ENCODE assay signal across 8 mouse cellular contexts in the genomic region with DNA sequence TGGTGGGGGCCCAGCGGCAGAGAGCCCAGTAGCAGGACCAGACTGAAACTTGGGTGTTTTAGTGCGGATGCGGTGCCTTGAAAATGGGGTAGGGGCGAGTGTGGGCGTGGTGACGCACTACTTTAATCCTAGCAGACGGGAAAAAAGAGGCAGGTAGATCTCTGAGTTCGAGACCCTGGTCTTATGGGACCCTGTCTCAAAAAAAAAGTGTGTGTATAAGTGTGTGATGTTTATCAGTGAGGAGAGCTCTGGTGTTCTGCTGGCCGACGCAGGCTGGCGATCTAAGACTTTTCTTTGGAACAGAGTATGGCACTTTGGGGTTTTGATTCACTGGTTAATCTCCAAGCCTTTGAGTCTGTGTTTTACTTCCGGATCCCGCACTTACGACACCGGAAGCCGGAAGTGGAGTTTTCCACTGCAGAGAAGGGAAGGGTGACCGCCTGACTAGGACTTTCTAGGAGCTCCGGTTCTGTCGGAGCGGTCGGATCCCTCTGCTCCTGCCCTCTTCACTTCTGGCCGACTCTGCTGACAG. TPM values are rescaled to one million over a fixed set of nuclear protein-coding genes. Genes with fewer than 3 reads are reported as not detected.
DNase-seq lines count a peak whose midpoint lies in the region; ATAC-seq and TF ChIP-seq lines count a peak whose summit lies in the region.

No protein-coding gene starts in this region.

- peak overlapping the region; percentile 79 for H3K9ac ChIP-seq in ES-Bruce4 (ENCODE audit: low read depth, poor library complexity, severe bottlenecking)
- peak overlapping the region; percentile 50 for H3K9ac ChIP-seq in forebrain, embryonic 15.5 days (replicated peaks)
- peak overlapping the region; percentile 71 for H3K9ac ChIP-seq in liver, postnatal 0 days (replicated peaks)
- H3K9ac ChIP-seq in neural tube, embryonic 14.5 days (replicated peaks; ENCODE audit: low read depth, low read length), result peak overlapping the region; percentile 34; the same call in 1 of the 2 replicates

- peak overlapping the region; percentile 42 for H3K4me2 ChIP-seq in forebrain, embryonic 15.5 days (replicated peaks)
- H3K4me2 ChIP-seq in liver, postnatal 0 days (ENCODE audit: low read depth, low read length), result peak overlapping the region; percentile 80
- peak overlapping the region; percentile 48 for H3K4me2 ChIP-seq in neural tube, embryonic 14.5 days (ENCODE audit: low read depth, low read length)

- no peaks in the 10 kb centered on the region for H3K9me3 ChIP-seq in ES-Bruce4 (replicated peaks; ENCODE audit: control insufficient read depth, insufficient read depth, low read length, poor library complexity, severe bottlenecking)
- no peaks in the 10 kb centered on the region for H3K9me3 ChIP-seq in forebrain, embryonic 15.5 days
- no peaks in the 10 kb centered on the region for H3K9me3 ChIP-seq in liver, postnatal 0 days (ENCODE audit: low read length)
- H3K9me3 ChIP-seq in neural tube, embryonic 14.5 days (ENCODE audit: control insufficient read depth, low read length), result no peaks in the 10 kb centered on the region

- H3K27ac ChIP-seq in ES-Bruce4 (ENCODE audit: insufficient read depth, low read length), result peak overlapping the region; percentile 76
- peak overlapping the region; percentile 81 for H3K27ac ChIP-seq in forebrain, embryonic 15.5 days (replicated peaks)
- H3K27ac ChIP-seq in liver, postnatal 0 days (ENCODE audit: low read depth), result peak overlapping the region; percentile 95
- H3K27ac ChIP-seq in neural tube, embryonic 14.5 days (ENCODE audit: low read depth, low read length), result peak overlapping the region; percentile 62
- H3K27ac ChIP-seq in testis, adult 2 months (ENCODE audit: control insufficient read depth, insufficient read depth, low read depth, low read length), result peak overlapping the region; percentile 89

- TF ChIP-seq POLR2A in ES-Bruce4 (IDR thresholded peaks at IDR 0.05; ENCODE audit: insufficient read depth, low read length), result no peak
- TF ChIP-seq POLR2A in testis, adult 2 months (IDR thresholded peaks at IDR 0.05; ENCODE audit: control insufficient read depth, low read depth, low read length), result peak; percentile 4; the same call in 1 of the 2 replicates

- peaks cover 2% of the 10 kb centered on the region; the same call in 1 of the 2 replicates for H3K36me3 ChIP-seq in ES-Bruce4 (ENCODE audit: control insufficient read depth, insufficient read depth, low read length, poor library complexity, severe bottlenecking)
- H3K36me3 ChIP-seq in forebrain, embryonic 15.5 days, result peaks cover 3% of the 10 kb centered on the region; the same call in 1 of the 2 replicates
- H3K36me3 ChIP-seq in liver, postnatal 0 days (replicated peaks; ENCODE audit: insufficient read depth, low read length), result peaks cover 10% of the 10 kb centered on the region
- H3K36me3 ChIP-seq in neural tube, embryonic 14.5 days (ENCODE audit: control insufficient read depth, insufficient read depth, low read length), result no peaks in the 10 kb centered on the region; the same call in 1 of the 2 replicates
- no peaks in the 10 kb centered on the region for H3K36me3 ChIP-seq in testis, adult 2 months (ENCODE audit: control insufficient read depth, insufficient read depth, low read length)

- peak overlapping the region; percentile 92 for H3K4me3 ChIP-seq in ES-Bruce4 (ENCODE audit: low read depth, low read length)
- H3K4me3 ChIP-seq in forebrain, embryonic 15.5 days, result peak overlapping the region; percentile 52
- peak overlapping the region; percentile 61 for H3K4me3 ChIP-seq in liver, postnatal 0 days (ENCODE audit: low read depth, low read length)
- H3K4me3 ChIP-seq in neural tube, embryonic 14.5 days (ENCODE audit: low read depth, low read length), result peak overlapping the region; percentile 46
- peak overlapping the region; percentile 93 for H3K4me3 ChIP-seq in testis, adult 2 months (ENCODE audit: control insufficient read depth, low read depth, low read length)

- WGBS in forebrain, embryonic 15.5 days, result 17% methylated on average over 22 of the region's 22 CpGs
- 16% methylated on average over 22 of the region's 22 CpGs for WGBS in liver, postnatal 0 days (ENCODE audit: insufficient replicate concordance)
- WGBS in neural tube, embryonic 14.5 days, result 17% methylated on average over 20 of the region's 22 CpGs

- peak; percentile 78 for ATAC-seq in forebrain, embryonic 15.5 days (replicated peaks)
- ATAC-seq in liver, postnatal 0 days, result peak; percentile 67
- ATAC-seq in neural tube, embryonic 14.5 days (ENCODE audit: low read depth), result peak; percentile 72

- peak; percentile 77 for DNase-seq in c-Kit-positive CD71-positive TER-119-positive erythroid progenitor cells, embryonic 14.5 days (ENCODE audit: low spot score)
- DNase-seq in heart, postnatal 25 days (ENCODE audit: low spot score), result peak; percentile 38
- peak; percentile 72 for DNase-seq in layer of hippocampus, adult 11-12 months (ENCODE audit: low spot score)
- peak; percentile 77 for DNase-seq in liver, postnatal 0 days

- intact Hi-C loops in heart, postnatal 25 days (cut with DNase I), result no loop called here

- no peak for TF ChIP-seq EP300 in ES-Bruce4 (IDR thresholded peaks at IDR 0.05; ENCODE audit: insufficient read depth, low read depth, low read length)
- no peak for TF ChIP-seq EP300 in liver, postnatal 0 days (IDR thresholded peaks at IDR 0.05; ENCODE audit: low read depth)

- H3K4me1 ChIP-seq in ES-Bruce4 (ENCODE audit: control insufficient read depth, insufficient read depth, low read length), result no peaks in the 10 kb centered on the region
- peaks cover 9% of the 10 kb centered on the region for H3K4me1 ChIP-seq in forebrain, embryonic 15.5 days
- H3K4me1 ChIP-seq in liver, postnatal 0 days (ENCODE audit: insufficient read depth), result peaks cover 5% of the 10 kb centered on the region
- H3K4me1 ChIP-seq in neural tube, embryonic 14.5 days (ENCODE audit: control insufficient read depth, insufficient read depth, low read length), result peaks cover 8% of the 10 kb centered on the region; the same call in 1 of the 2 replicates
- H3K4me1 ChIP-seq in testis, adult 2 months (ENCODE audit: control insufficient read depth, insufficient read depth, low read length), result peaks cover 4% of the 10 kb centered on the region

- TF ChIP-seq CTCF in ES-Bruce4 (IDR thresholded peaks at IDR 0.05; ENCODE audit: low read depth, low read length), result no peak
- TF ChIP-seq CTCF in liver, postnatal 0 days (IDR thresholded peaks at IDR 0.05; ENCODE audit: low read depth), result no peak
- no peak for TF ChIP-seq CTCF in testis, adult 2 months (IDR thresholded peaks at IDR 0.05; ENCODE audit: control insufficient read depth, insufficient read depth, insufficient replicate concordance, low read depth, low read length)

- no peaks in the 10 kb centered on the region for H3K27me3 ChIP-seq in ES-Bruce4 (ENCODE audit: control insufficient read depth, insufficient read depth, low read length, poor library complexity, severe bottlenecking)
- H3K27me3 ChIP-seq in forebrain, embryonic 15.5 days, result no peaks in the 10 kb centered on the region
- no peaks in the 10 kb centered on the region for H3K27me3 ChIP-seq in liver, postnatal 0 days (ENCODE audit: insufficient read depth, low read length)
- H3K27me3 ChIP-seq in neural tube, embryonic 14.5 days (ENCODE audit: control insufficient read depth, insufficient read depth, low read length), result no peaks in the 10 kb centered on the region
- H3K27me3 ChIP-seq in testis, adult 2 months (ENCODE audit: control insufficient read depth, insufficient read depth, low read length), result no peaks in the 10 kb centered on the region

RNA-seq across cellular contexts. Expression of gene G6pdx, which starts 0.4 kb away (rescaled TPM):
- 35.0 and 37.0 TPM in 2 replicates for polyA plus RNA-seq in ES-Bruce4 (2011; ENCODE audit: insufficient read depth, insufficient read length, low read depth, missing spikeins)
- polyA plus RNA-seq in forebrain, embryonic 15.5 days (2015; fragmentation: Nextera tagmentation; extraction: Ambion mirVana), result 61.0 and 63.2 TPM in 2 replicates
- 1 to 10 TPM; 5.8 to 6.5 TPM for total RNA-seq in heart, postnatal 25 days (2021)
- polyA plus RNA-seq in liver, postnatal 0 days (2015; fragmentation: Nextera tagmentation; extraction: Ambion mirVana), result 21.9 and 24.3 TPM in 2 replicates
- polyA plus RNA-seq in neural tube, embryonic 14.5 days (2014; fragmentation: Nextera tagmentation; extraction: Ambion mirVana), result 53.4 and 57.2 TPM in 2 replicates
- 6.9 and 7.7 TPM in 2 replicates for polyA plus RNA-seq in testis, adult 2 months (2012; rRNA removed)

RNA-seq across cellular contexts. Expression of gene Ikbkg, which starts 36.3 kb away (rescaled TPM):
- 16.4 and 20.5 TPM in 2 replicates for polyA plus RNA-seq in ES-Bruce4 (2011; ENCODE audit: insufficient read depth, insufficient read length, low read depth, missing spikeins)
- polyA plus RNA-seq in forebrain, embryonic 15.5 days (2015; fragmentation: Nextera tagmentation; extraction: Ambion mirVana), result 18.1 and 19.7 TPM in 2 replicates
- total RNA-seq in heart, postnatal 25 days (2021), result 10 to 100 TPM; 48.3 to 48.5 TPM
- 11.7 and 12.9 TPM in 2 replicates for polyA plus RNA-seq in liver, postnatal 0 days (2015; fragmentation: Nextera tagmentation; extraction: Ambion mirVana)
- polyA plus RNA-seq in neural tube, embryonic 14.5 days (2014; fragmentation: Nextera tagmentation; extraction: Ambion mirVana), result 18.3 and 19.2 TPM in 2 replicates
- polyA plus RNA-seq in testis, adult 2 months (2012; rRNA removed), result 2.1 and 2.9 TPM in 2 replicates

RNA-seq across cellular contexts. Expression of gene Fam3a, which starts 36.3 kb away (rescaled TPM):
- polyA plus RNA-seq in ES-Bruce4 (2011; ENCODE audit: insufficient read depth, insufficient read length, low read depth, missing spikeins), result 10.8 and 14.2 TPM in 2 replicates
- 36.3 and 40.1 TPM in 2 replicates for polyA plus RNA-seq in forebrain, embryonic 15.5 days (2015; fragmentation: Nextera tagmentation; extraction: Ambion mirVana)
- total RNA-seq in heart, postnatal 25 days (2021), result 10 to 100 TPM; 15.4 to 19.3 TPM
- polyA plus RNA-seq in liver, postnatal 0 days (2015; fragmentation: Nextera tagmentation; extraction: Ambion mirVana), result 9.7 and 11.1 TPM in 2 replicates
- polyA plus RNA-seq in neural tube, embryonic 14.5 days (2014; fragmentation: Nextera tagmentation; extraction: Ambion mirVana), result 36.4 and 37.1 TPM in 2 replicates
- 5.6 and 6.5 TPM in 2 replicates for polyA plus RNA-seq in testis, adult 2 months (2012; rRNA removed)

RNA-seq across cellular contexts. Expression of gene Gm6880, which starts 51.8 kb away (rescaled TPM):
- polyA plus RNA-seq in ES-Bruce4 (2011; ENCODE audit: insufficient read depth, insufficient read length, low read depth, missing spikeins), result not detected in 2 replicates
- not detected in 2 replicates for polyA plus RNA-seq in forebrain, embryonic 15.5 days (2015; fragmentation: Nextera tagmentation; extraction: Ambion mirVana)
- not detected for total RNA-seq in heart, postnatal 25 days (2021)
- polyA plus RNA-seq in liver, postnatal 0 days (2015; fragmentation: Nextera tagmentation; extraction: Ambion mirVana), result not detected in 2 replicates
- polyA plus RNA-seq in neural tube, embryonic 14.5 days (2014; fragmentation: Nextera tagmentation; extraction: Ambion mirVana), result not detected in 2 replicates
- 26.3 and 26.6 TPM in 2 replicates for polyA plus RNA-seq in testis, adult 2 months (2012; rRNA removed)

RNA-seq across cellular contexts. Expression of gene Slc10a3, which starts 56.2 kb away (rescaled TPM):
- polyA plus RNA-seq in ES-Bruce4 (2011; ENCODE audit: insufficient read depth, insufficient read length, low read depth, missing spikeins), result 2.6 and 3.0 TPM in 2 replicates
- 6.9 and 7.0 TPM in 2 replicates for polyA plus RNA-seq in forebrain, embryonic 15.5 days (2015; fragmentation: Nextera tagmentation; extraction: Ambion mirVana)
- 1 to 10 TPM; 4.3 to 5.4 TPM for total RNA-seq in heart, postnatal 25 days (2021)
- polyA plus RNA-seq in liver, postnatal 0 days (2015; fragmentation: Nextera tagmentation; extraction: Ambion mirVana), result 7.7 and 7.8 TPM in 2 replicates
- 6.9 and 7.8 TPM in 2 replicates for polyA plus RNA-seq in neural tube, embryonic 14.5 days (2014; fragmentation: Nextera tagmentation; extraction: Ambion mirVana)
- polyA plus RNA-seq in testis, adult 2 months (2012; rRNA removed), result 6.2 and 9.0 TPM in 2 replicates

Comparison
In these comparisons a context has a peak if more than half of its experiments do, and no peak if none do; other contexts are left out.
1. Peak in every context shown above with its lines: DNase-seq, ATAC-seq, H3K4me3 ChIP-seq and H3K27ac ChIP-seq.